Mouse (Mus musculus): ENCODE measurements around the gene 2200002D01Rik.
"Not testable (repeated sequence)": the region's sequence is repeated elsewhere in the genome, so short reads cannot be mapped to it uniquely, and the experiment has no call there.

Gene 2200002D01Rik

GRCm38 (mm10) chr7:29236593-29236992 lies 11.7 kb downstream of the 2200002D01Rik start:
- DNase-seq: no peak

- DNase-seq: no peak
These were observed 13.6 kb downstream of the 2200002D01Rik start for GRCm38 (mm10) chr7:29234661-29235060.

- DNase-seq: no peak
These were observed 14.5 kb downstream of the 2200002D01Rik start for GRCm38 (mm10) chr7:29233745-29234144.

GRCm38 (mm10) chr7:29232247-29233013 lies 15.8 kb downstream of the 2200002D01Rik start, which contains the start of gene Kcnk6:
TSS of gene Kcnk6 (minus strand) at chr7:29232515.
- peak; percentile 57 for DNase-seq

GRCm38 (mm10) chr7:29231517-29231916 lies 16.7 kb downstream of the 2200002D01Rik start:
- DNase-seq: no peak

GRCm38 (mm10) chr7:29230560-29230959 lies 17.7 kb downstream of the 2200002D01Rik start:
- no peak for DNase-seq

GRCm38 (mm10) chr7:29228202-29228601 lies 20.1 kb downstream of the 2200002D01Rik start:
- no peak for DNase-seq

GRCm38 (mm10) chr7:29225520-29225919 lies 22.7 kb downstream of the 2200002D01Rik start:
- no peak for DNase-seq

GRCm38 (mm10) chr7:29224756-29225394 lies 23.4 kb downstream of the 2200002D01Rik start:
- DNase-seq: no peak

- DNase-seq: no peak
These were observed 33.4 kb downstream of the 2200002D01Rik start for GRCm38 (mm10) chr7:29214846-29215245.

- no peak for DNase-seq
These were observed 34.0 kb downstream of the 2200002D01Rik start for GRCm38 (mm10) chr7:29214236-29214635.

- no peak for DNase-seq
These were observed 34.6 kb downstream of the 2200002D01Rik start, which contains the start of gene Catsperg1 for GRCm38 (mm10) chr7:29213675-29214082. TSS of gene Catsperg1 (minus strand) at chr7:29214035.

GRCm38 (mm10) chr7:29212775-29213560 lies 35.3 kb downstream of the 2200002D01Rik start:
- DNase-seq: not testable (repeated sequence)

- no peak for DNase-seq
These were observed 36.0 kb downstream of the 2200002D01Rik start for GRCm38 (mm10) chr7:29212199-29212765.

- peak; percentile 89 for DNase-seq
These were observed 36.7 kb downstream of the 2200002D01Rik start for GRCm38 (mm10) chr7:29211415-29212198.

- DNase-seq: not testable (repeated sequence)
These were observed 37.3 kb downstream of the 2200002D01Rik start for GRCm38 (mm10) chr7:29211013-29211412.

- DNase-seq: no peak
These were observed 45.7 kb downstream of the 2200002D01Rik start for GRCm38 (mm10) chr7:29202577-29202976.

Data from kidney, postnatal 14 days (tissue).